Mouse (Mus musculus) gastrocnemius, postnatal 14 days (tissue): ENCODE results near the gene Pelo. TPM values are rescaled to one million over a fixed set of nuclear protein-coding genes. Genes with fewer than 3 reads are reported as not detected.

Experiments
- DNase-seq: peaks from one replicate; pipeline ENCODE4 v3.0.0; 2021; ENCODE audit warnings: mixed read lengths
- intact Hi-C: fragments of 180-260 bp; cut with DNase I; formaldehyde crosslinking; loops from one replicate; pipeline ENCODE4 v1.15.1; 2025; ENCODE audit warnings: low total_unique reads
- long read RNA-seq, 2 experiments: library from polyadenylated mRNA; stranded (forward); transcript quantifications; one replicate each; pipeline ENCODE4 v2.0.0; 2021
- total RNA-seq, 2 experiments: library from RNA; stranded (reverse); gene quantifications; 2 replicates each; pipeline ENCODE4 v1.2.3; 2021

The Pelo gene
- 10 to 100 TPM; 10.1 to 12.2 TPM for total RNA-seq
- long read RNA-seq, experiment 1, transcript Pelo-201 (2 exons, 1,600 nt), result major isoform, 9 of 9 reads
- long read RNA-seq, experiment 1, partial matches to known transcripts, result 0 of 9 reads
- long read RNA-seq, experiment 1, other reads (novel, unspliced or antisense), result 0 of 9 reads
- long read RNA-seq, experiment 2, transcript Pelo-201 (2 exons, 1,600 nt), result major isoform, 5 of 5 reads
- long read RNA-seq, experiment 2, partial matches to known transcripts, result 0 of 5 reads
- long read RNA-seq, experiment 2, other reads (novel, unspliced or antisense), result 0 of 5 reads

DNA sequence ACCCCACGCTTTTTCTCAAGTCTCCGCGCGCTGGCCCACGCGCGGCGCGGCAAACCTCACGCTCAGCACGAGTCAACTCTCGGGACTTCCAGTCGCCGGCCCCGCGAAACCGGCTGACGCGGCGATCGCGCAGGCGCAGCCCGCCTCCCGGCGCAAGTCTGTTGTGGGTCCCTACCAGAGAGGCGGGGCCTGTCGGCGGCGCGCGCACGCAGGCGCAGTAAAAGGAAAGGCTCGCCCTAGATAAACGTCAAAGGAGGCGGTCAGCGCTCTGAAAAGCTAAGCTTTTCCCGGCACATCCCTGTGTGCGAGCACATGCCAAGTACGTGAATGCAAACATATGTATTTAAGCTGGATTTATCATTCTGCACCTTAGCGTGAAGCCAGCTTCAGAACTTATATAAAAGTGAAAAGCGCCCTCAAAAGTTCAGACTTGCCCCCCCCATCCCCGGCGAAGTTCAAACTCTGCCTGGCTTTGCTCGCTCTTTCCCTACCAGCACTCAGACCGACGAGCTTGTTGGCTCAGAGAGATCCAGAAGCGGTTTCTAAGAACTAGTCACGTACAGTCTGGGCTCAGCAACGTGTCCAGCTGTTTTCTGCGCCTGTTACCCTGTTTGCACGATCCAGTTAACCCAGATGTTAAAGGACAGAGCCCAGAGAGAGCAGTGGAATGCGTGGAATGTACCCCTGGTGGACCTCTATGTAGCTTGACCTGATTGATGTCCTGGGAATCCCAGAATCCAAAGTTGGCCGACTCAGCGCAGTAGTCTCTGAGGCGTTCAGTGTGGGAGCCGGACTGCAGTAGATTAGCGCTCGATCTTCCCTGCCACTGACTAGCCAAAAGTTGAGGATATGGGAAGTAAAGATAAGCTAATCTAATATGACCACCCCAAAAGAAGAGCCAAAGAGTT, at the start of gene Pelo:
TSS of gene Pelo (minus strand) at position 118 of the 908 bp plus-strand sequence.
- intact Hi-C loops, result no loop called here
- peak; percentile 96 for DNase-seq

DNA sequence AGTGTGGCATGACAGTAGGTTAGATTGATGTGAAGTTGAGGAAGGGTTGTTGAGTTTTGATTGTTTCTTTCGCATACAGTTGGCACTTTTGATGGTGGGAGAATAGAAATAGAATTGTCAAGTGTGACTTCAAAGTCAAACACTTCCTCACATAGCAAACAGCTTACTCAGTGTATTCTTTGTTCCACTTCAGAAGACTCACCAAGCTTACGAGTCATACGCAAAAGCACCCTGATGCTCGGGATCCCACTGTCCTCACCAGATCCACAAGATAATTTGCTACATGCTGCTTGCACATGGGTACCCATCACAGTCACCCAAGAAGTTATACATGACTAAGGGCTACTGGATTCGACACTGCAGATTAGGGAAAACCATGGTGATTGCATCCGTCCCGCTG, 48.5 kb upstream of the Pelo start:
- DNase-seq, result no peak
- intact Hi-C loops, result no loop called here

DNA sequence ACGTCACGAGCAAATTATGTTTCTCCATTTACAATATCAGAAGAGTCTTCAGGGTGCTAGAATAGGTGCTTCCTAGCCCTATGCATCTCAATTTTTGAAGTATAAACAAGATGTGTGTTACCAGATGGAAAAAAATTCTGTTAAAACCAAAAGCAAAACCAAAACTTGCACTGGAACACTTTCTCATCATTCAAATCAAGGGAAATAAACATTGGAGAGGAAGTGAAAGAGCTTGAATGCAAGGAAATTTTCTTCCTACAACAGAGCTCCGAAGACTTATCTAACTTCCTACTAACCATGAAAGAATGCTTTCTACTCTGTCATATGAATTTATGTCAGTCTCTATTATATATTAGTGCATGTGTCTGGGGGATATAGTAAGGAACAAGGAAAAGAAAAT, 46.8 kb upstream of the Pelo start:
- intact Hi-C loops, result no loop called here
- no peak for DNase-seq

DNA sequence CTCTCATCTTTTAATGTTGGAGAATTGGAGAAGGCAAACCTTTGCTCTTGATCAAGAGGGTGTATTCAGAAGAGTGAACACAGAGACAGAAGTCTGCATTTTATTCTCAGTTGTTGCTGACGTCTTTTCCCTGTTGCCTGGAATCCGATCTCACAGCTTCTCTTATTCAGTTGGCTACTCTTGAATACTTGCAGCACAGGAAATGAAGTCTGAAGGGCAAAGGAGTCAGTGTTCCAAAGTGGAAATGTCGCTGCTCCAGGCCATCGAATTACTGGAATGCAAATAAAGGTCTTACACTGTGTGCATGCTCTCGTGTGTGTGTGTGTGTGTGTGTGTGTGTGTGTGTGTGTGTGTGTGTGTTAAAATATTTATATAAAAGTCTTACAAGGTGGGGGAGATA, 42.4 kb upstream of the Pelo start:
- DNase-seq, result no peak

DNA sequence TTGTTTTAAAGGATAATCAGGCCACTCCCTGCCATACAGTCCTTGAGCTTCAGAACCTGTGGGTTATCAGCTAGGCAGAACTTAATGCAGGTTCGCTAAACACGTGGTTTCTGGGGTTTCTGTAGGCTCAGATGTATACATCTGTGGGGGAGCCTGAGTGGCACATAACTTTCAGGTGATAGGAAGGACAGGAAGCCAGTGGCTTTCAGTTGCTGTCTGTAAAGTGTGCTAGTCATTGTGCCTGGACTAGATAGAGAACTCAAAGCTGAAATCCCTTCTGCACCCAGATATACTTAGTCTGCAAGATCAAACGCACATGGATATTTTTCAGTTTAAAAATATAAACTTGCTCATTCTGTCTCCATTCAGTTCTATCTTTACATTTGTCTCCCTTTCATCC, 41.4 kb upstream of the Pelo start:
- intact Hi-C loops, result no loop called here
- no peak for DNase-seq

More for the DNA sequence above, 42.4 kb upstream of the Pelo start:
- intact Hi-C loops, result no loop called here

DNA sequence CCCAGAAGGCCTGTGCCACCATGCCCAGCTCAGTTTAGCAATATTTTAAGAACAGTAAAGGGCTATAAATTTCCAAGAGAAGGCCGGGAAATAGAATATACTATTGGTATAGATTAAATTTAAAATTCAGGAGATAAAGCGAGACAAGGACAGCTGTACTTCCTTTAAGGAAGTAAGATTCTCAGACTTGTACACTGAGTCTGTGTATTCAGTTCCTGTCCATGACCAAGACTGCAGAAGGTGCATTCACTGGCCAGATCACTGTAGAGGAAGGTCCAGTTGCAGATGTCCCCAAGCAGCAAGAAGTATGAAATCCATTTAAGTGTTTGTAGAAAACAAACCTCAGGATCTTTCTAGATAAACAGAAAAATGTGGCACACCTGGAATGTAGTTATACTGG, 40.0 kb upstream of the Pelo start:
- no peak for DNase-seq
- intact Hi-C loops, result no loop called here

DNA sequence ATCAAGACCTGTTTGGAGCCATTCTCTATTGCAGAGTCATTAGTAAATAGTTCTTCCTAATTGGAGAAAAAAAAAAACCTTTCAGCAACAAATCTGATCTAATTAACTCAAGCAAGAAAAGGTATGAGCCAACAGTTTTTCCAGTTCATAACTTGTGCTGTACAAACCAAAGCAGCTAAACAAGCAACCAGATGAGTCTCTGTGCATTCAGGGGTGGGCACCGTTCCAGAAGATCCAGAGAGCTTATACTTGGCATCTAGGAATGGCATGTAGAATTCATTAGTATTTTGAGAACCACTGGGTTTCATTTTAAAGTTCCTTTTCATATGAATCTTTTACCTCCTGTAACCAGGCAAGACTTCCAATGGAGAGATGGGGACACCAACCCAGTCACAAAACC, 37.8 kb upstream of the Pelo start:
- intact Hi-C loops, result no loop called here
- no peak for DNase-seq

DNA sequence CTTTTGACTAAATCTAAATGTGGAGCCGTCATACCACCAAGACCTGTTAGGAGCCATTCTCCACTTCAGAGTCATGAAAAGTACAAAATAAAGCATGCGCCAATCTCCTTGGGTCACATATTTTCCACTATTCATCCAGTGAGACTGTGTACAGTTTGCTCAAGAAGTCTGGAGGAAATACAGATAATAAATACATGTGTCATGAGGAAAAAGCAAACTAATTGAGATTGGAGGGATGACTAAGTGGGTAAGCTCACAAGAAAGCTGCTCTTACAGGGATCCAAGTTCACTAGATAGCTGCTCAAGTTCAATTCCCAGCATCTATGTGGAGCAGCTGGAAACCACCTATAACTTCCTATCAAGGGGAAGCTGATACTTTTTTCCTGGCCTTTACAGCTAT, 36.5 kb upstream of the Pelo start:
- DNase-seq, result no peak
- intact Hi-C loops, result no loop called here

DNA sequence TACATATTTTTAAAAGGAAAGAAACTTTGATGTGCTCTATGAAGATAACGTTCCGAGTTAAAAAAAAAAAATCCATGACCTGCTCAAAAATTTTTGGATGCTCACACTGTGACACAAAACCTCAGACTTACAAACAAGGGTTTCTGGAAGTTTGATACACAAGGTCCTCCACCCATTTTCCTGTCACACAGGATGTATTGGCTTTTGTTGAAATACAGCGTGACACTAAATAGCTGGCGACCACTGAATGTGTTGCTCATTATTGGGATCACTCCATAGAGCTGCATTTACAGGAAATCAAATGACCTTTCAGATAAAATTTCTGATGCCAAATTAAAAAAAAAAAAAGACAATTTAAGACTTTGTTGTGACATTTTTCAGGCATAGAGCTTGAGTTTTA, 35.1 kb upstream of the Pelo start:
- intact Hi-C loops, result no loop called here
- DNase-seq, result no peak

DNA sequence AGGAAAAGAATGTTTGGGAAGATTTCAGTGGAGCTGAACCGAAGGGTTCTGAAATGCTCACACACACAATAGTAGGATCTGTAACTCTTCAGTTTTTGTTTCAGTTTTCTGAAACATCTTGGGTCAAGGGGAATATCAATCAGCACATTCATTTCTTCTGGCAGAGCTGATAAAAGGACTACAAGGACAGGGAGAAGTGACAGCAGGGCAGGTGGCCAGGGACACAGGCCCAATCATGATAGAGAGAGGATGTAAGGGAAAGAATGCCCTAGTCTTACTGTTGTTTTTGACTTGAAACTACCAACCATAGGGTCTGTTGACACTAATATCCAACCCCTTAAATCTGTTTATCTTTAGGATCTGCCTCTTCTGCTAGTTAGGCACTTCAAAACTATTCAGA, 34.5 kb upstream of the Pelo start:
- intact Hi-C loops, result no loop called here
- DNase-seq, result no peak

DNA sequence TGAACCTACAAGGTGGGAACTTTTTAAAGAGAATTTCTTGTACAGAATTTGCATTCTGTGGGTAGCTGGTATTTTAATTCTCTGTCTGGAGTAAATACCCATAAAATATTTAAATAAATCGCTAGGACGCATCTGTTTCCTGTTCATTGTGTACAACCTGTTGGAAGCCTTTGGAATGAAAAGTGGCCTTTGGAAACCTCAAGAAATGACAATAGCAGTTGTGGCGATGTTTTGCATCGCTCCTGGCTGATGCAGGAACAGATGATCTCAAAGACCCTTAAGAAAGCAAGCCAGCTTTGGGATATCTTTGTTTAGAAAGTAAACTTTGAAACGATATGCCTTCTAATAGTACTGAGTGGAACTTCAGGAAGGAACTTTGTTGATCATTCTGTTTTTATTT, 28.8 kb upstream of the Pelo start:
- DNase-seq, result no peak
- intact Hi-C loops, result no loop called here

DNA sequence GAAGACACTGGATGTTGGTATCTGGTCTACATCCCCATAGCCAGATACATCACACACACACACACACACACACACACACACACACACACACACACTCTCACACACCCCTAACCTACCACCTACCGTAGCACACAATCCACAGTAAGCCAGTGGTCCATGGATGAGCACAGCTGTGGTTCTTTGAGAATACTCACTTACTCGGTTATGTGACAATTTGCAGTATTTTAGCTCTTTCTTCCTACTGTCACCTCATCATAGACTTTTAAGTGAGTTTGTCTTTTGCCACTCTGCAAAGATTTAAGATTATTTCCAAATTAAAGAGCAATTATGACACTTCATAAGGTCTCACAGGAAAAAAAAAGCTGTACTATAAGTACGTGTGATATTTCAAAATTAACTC, 28.2 kb upstream of the Pelo start:
- no peak for DNase-seq
- intact Hi-C loops, result no loop called here

DNA sequence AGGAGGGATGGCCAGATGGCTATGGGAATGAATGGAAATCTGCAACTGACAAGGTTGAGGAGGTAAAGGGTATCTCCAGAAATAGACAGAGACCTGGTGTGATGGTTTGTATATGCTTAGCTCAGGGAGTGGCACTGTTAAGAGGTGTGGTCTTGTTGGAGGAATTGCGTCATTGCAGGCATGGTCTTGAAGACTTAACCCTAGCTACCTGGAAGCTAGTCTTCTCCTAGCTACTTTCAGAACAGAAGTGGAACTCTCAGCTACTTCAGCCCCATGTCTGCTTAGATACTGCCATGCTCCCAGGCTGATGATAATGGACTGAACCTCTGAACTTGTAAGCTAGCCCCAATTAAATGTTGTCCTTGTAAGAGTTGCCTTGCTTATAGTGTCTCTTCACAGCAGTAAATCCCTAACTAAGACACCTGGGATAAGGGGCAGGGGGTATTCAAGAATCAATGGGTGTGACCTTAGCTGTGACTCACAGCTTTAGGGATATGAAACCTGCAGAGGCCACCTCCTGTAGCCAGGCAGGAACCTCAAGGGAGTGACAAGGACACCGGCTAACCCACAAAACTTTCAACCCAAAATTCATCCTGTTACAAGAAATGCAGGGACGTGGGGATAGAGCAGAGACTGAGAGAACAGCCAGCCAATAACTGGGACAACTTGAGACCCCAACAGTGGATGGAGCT, 27.1 kb upstream of the Pelo start:
- intact Hi-C loops, result no loop called here
- DNase-seq, result no peak

DNA sequence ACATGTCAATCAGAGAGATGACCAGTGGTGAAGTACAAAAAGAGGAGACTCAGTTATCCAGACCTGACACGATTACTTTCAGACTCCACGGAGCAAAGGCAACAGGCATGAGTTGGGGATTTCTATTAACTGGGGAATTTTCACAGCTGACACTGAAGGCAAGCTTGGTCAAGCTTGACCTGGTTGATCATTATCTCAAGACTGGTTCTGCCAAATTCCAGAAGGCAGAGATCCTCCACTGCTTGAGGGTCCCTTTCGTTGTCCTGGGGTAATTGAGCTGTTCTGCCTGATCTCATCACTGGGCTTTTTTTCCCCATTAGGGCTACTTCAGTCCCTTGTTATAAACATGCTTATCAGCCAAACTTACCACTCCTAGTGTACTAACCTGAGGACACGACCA, 19.6 kb upstream of the Pelo start:
- DNase-seq, result no peak
- intact Hi-C loops, result no loop called here

DNA sequence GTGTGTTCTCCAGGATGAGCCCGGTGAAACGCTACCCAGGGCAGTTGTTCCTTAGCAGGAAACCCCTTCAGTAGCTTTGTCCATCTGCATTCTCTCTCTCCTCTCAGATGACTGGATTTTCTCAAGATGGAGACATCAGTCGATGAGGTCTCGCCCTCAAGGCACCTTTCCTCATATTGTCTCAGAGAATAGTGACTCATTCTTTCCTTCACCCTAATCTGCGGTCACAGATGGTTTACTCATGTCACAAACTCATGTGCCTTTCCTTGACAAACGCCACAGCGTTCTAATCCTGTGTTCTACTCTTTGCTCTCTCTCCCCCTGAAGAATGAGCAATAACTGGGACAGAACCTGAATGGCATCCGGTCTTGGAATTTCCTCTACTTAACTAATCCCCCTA, 17.4 kb upstream of the Pelo start:
- intact Hi-C loops, result no loop called here
- DNase-seq, result no peak

DNA sequence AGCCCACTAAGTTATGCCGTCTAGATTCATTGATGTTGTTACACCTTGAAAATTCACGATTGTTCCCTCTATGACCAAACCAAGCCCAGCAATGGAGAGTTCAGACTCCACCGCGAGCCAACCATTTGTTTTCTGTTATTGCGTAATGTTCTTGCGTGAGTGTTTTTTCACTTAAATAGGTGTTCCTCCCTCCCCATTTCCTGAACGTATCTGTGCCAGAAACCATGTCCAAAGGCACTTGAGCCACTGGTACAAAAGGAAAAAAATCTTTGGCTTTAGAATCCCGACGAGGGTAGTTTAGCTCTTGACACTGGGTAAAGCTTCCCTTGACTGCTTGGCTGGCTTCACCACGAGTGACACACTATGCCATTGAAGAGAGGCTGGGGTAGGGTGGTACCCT, 16.2 kb upstream of the Pelo start:
- intact Hi-C loops, result no loop called here
- DNase-seq, result no peak

DNA sequence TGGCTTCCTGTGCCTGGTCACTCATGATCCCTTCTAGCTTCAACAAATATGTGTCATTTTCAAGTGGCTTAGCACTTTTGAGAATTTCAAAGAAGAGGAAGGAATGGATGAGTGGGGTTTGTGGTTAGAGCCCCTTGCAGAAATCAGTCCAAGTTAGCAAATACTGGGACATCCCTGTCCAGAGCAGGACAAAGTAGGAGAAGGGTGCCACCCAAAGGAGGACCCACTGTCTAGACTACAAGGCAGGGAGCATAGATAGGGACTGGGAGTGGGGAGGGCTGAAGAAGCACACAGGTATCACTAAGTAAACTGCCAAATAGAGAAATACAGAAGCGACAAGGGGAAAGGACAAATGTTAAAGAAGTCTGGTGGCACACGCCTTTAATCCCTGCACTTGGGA, 12.8 kb upstream of the Pelo start:
- intact Hi-C loops, result no loop called here
- DNase-seq, result no peak

DNA sequence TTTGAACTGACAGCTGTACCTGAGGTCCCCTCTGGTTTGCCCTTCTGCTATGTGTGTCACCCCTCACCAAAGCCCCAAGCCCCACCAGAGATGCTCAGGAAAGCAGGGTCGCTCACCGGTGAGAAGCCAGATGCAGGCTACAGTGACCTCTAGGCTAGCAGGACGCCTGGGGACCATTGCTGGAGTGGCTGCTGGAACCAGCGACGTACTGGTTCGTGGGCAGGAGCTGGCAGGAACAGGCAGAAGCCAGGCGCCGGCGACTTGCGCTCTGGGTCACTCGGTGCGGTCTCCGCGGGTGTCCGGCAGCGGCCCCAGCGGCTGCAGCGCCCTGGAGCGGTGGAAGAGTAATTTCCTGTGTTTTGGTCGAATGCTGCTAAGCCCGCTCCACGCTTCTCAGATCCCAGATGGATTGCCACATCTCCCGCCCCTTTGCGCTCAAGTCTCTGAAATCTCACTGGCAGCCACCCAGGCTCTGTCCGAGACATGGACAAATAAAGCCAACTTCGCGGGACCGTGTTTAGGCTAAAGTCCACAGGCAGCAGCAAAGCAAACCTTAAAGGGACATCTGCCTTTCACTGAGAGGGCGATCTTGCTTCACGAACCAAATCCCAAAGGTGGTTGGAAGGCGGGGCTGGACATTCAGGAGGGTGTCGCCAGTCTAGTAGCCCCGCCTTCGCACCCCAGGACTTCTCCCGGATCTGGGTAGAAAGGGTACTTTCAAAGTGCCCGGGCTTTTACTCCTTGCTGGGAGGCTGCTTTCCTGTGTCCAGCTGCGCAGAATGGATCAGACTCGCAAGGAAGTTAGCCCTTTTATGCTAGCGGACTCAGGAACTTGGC, 11.6 kb upstream of the Pelo start, which contains the start of the genes Gm49395 and Itga1:
TSS of gene Gm49395 (minus strand) at position 567 of the 837 bp plus-strand sequence.
TSS of gene Itga1 (minus strand) at position 610 of the 837 bp plus-strand sequence.
- peak; percentile 78 for DNase-seq
- intact Hi-C loops, result no loop called here

DNA sequence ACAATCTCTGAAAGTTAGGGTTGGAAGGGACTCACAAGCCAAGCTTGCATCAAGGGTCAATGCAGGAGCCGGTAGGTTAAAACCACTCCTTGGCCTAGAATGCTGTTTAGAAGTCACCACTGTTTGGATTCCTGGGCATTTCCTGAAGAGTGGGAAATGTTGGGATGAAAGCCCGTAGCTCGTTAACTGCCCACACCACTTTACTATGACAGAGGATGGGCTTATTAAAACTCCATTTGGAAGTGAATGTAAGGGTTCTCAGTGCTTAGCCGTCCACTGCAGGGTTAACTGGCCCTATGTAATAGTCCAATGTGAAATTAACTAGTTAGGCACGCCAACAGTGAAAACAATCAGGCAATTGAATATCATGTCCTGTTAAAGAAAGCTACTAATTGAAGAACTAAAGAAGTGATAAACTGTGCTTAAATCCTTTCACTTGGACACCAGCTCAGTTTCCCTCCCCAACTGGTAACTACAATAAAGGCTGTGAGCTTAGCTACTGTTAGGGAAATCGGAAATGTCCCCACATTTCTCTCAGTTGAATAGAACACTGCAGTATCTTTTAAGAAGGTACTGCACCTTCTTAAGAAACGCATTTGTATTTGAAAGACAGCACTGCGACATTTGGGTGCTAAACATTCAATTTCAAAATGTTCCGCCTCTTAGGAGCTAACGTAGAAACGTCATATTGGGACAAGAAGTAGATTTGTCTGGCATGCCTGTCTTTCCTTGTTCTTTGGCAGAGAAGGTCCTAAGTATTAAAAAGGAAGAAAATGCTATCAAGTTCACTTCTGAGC, 10.6 kb upstream of the Pelo start:
- intact Hi-C loops, result no loop called here
- DNase-seq, result no peak
